Mouse (Mus musculus) liver, embryonic 11.5 days (tissue): ENCODE results near the gene Myod1. TPM values are rescaled to one million over a fixed set of nuclear protein-coding genes. Genes with fewer than 3 reads are reported as not detected.

Experiments used
- ATAC-seq: fragments of 200-750 bp; cut with Nextera tagmentation; replicated peaks from 2 replicates; pipeline ENCODE4 v1.8.0; 2017; ENCODE audit warnings: moderate number of reproducible peaks, mild to moderate bottlenecking, moderate TSS enrichment, moderate library complexity; ENCODE audit not compliant: low FRiP score
- DNase-seq: peaks from one replicate; pipeline ENCODE4 v3.0.0-alpha.2; 2017; ENCODE audit warnings: low spot score
- H3K27ac ChIP-seq: fragments of 300-500 bp; sonication (generic); 2 replicates; pipeline ENCODE4 v1.5.1; 2014; ENCODE audit warnings: mild to moderate bottlenecking, low read depth, low read length, control low read depth
- H3K27me3 ChIP-seq: fragments of 300-500 bp; sonication (generic); replicated peaks from 2 replicates; pipeline ENCODE4 v1.6.1; 2014; ENCODE audit warnings: low read length, mixed read lengths; ENCODE audit not compliant: control insufficient read depth, insufficient read depth
- H3K36me3 ChIP-seq: fragments of 300-500 bp; sonication (generic); 2 replicates; pipeline ENCODE4 v1.6.1; 2014; ENCODE audit warnings: mild to moderate bottlenecking, low read length, moderate library complexity, mixed read lengths; ENCODE audit not compliant: control insufficient read depth, insufficient read depth
- H3K4me1 ChIP-seq: fragments of 300-500 bp; sonication (generic); replicated peaks from 2 replicates; pipeline ENCODE4 v1.6.1; 2014; ENCODE audit warnings: low read length, mixed read lengths; ENCODE audit not compliant: control insufficient read depth, insufficient read depth
- H3K4me2 ChIP-seq: fragments of 300-500 bp; sonication (generic); 2 replicates; pipeline ENCODE4 v1.6.1; 2014; ENCODE audit warnings: mild to moderate bottlenecking, control low read depth, moderate library complexity
- H3K4me3 ChIP-seq: fragments of 300-500 bp; sonication (generic); 2 replicates; pipeline ENCODE4 v1.5.1; 2014; ENCODE audit warnings: low read depth, low read length, control low read depth
- H3K9ac ChIP-seq: fragments of 300-500 bp; sonication (generic); 2 replicates; pipeline ENCODE4 v1.6.1; 2014; ENCODE audit warnings: low read depth, low read length, control low read depth
- H3K9me3 ChIP-seq: fragments of 300-500 bp; sonication (generic); 2 replicates; pipeline ENCODE4 v1.6.1; 2016; ENCODE audit warnings: low read length, inconsistent platforms, mixed read lengths; ENCODE audit not compliant: control insufficient read depth
- WGBS: fragments of 180-500 bp; shearing (Covaris S2); extraction: QIAGEN DNeasy Blood & Tissue Kit; methylation state at CpG from one replicate; pipeline ENCODE4 v1.1.7; 2014; 5-methylcytosine and 5-hydroxymethylcytosine counted together
- polyA plus RNA-seq: library from polyadenylated mRNA; unstranded; fragments of >200 nt; fragmentation: Nextera tagmentation; extraction: Ambion mirVana; gene quantifications from 2 replicates; pipeline ENCODE4 v1.2.1, GENCODE M21; 2014

Myod1 gene
- polyA plus RNA-seq, 1 experiment from 2014 or later, result 2.3 TPM

- H3K4me2 ChIP-seq, result no peak overlapping the region
- H3K9me3 ChIP-seq, result no peaks in the 10 kb centered on the region
- 64% methylated on average over 7 of the region's 7 CpGs for WGBS
- no peak for DNase-seq
- no peak overlapping the region for H3K27ac ChIP-seq
- no peaks in the 10 kb centered on the region for H3K36me3 ChIP-seq
- no peaks in the 10 kb centered on the region for H3K4me1 ChIP-seq
- no peak for ATAC-seq
- no peak overlapping the region for H3K4me3 ChIP-seq
- no peak overlapping the region for H3K9ac ChIP-seq
- H3K27me3 ChIP-seq, result no peaks in the 10 kb centered on the region
Measured at GRCm38 (mm10) chr7:46417467-46417866, 41.2 kb downstream of the Myod1 start.

GRCm38 (mm10) chr7:46418102-46418622 is 41.9 kb downstream of the Myod1 start:
- Histone ChIP-seq H3K9me3 (no peaks in the 10 kb centered on the region), H3K9ac (no peak overlapping the region), H3K4me1 (no peaks in the 10 kb centered on the region), H3K4me3 (no peak overlapping the region), H3K27ac (no peak overlapping the region), H3K4me2 (no peak overlapping the region), H3K36me3 (no peaks in the 10 kb centered on the region), H3K27me3 (no peaks in the 10 kb centered on the region)
- WGBS, result 79% methylated on average over 16 of the region's 16 CpGs
- ATAC-seq, result no peak
- DNase-seq, result no peak

GRCm38 (mm10) chr7:46421535-46421934 is 45.3 kb downstream of the Myod1 start:
- no peak overlapping the region for H3K27ac ChIP-seq
- H3K4me3 ChIP-seq, result no peak overlapping the region
- ATAC-seq, result no peak
- no peaks in the 10 kb centered on the region for H3K36me3 ChIP-seq
- no peak overlapping the region for H3K9ac ChIP-seq
- DNase-seq, result no peak
- H3K9me3 ChIP-seq, result no peaks in the 10 kb centered on the region
- 36% methylated on average over 5 of the region's 5 CpGs for WGBS
- no peaks in the 10 kb centered on the region for H3K4me1 ChIP-seq
- H3K4me2 ChIP-seq, result no peak overlapping the region
- no peaks in the 10 kb centered on the region for H3K27me3 ChIP-seq

- Histone ChIP-seq H3K4me2 (no peak overlapping the region), H3K27me3 (no peaks in the 10 kb centered on the region), H3K4me3 (no peak overlapping the region), H3K36me3 (no peaks in the 10 kb centered on the region), H3K27ac (no peak overlapping the region), H3K4me1 (no peaks in the 10 kb centered on the region), H3K9me3 (no peaks in the 10 kb centered on the region), H3K9ac (no peak overlapping the region)
- no peak for ATAC-seq
- 71% methylated on average over 8 of the region's 8 CpGs for WGBS
- DNase-seq, result no peak
Measured at GRCm38 (mm10) chr7:46422052-46422763, 45.9 kb downstream of the Myod1 start.

GRCm38 (mm10) chr7:46422764-46423412 is 46.6 kb downstream of the Myod1 start:
- no peaks in the 10 kb centered on the region for H3K4me1 ChIP-seq
- no peaks in the 10 kb centered on the region for H3K27me3 ChIP-seq
- DNase-seq (peak; percentile 38), ATAC-seq (no peak)
- no peak overlapping the region for H3K4me2 ChIP-seq
- H3K9me3 ChIP-seq, result no peaks in the 10 kb centered on the region
- no peaks in the 10 kb centered on the region for H3K36me3 ChIP-seq
- 50% methylated on average over 18 of the region's 18 CpGs for WGBS
- no peak overlapping the region for H3K27ac ChIP-seq
- H3K4me3 ChIP-seq, result no peak overlapping the region
- H3K9ac ChIP-seq, result no peak overlapping the region

GRCm38 (mm10) chr7:46423951-46424350 is 47.7 kb downstream of the Myod1 start:
- DNase-seq (no peak), ATAC-seq (no peak)
- Histone ChIP-seq H3K27ac (no peak overlapping the region), H3K4me2 (no peak overlapping the region), H3K36me3 (no peaks in the 10 kb centered on the region), H3K27me3 (no peaks in the 10 kb centered on the region), H3K9me3 (no peaks in the 10 kb centered on the region), H3K4me1 (no peaks in the 10 kb centered on the region), H3K9ac (no peak overlapping the region), H3K4me3 (no peak overlapping the region)
- 55% methylated on average over 3 of the region's 3 CpGs for WGBS

GRCm38 (mm10) chr7:46425012-46425411 is 48.7 kb downstream of the Myod1 start:
- ATAC-seq (no peak), DNase-seq (no peak)
- WGBS, result 68% methylated on average over 4 of the region's 4 CpGs
- no peak overlapping the region for H3K4me2 ChIP-seq
- no peak overlapping the region for H3K27ac ChIP-seq
- no peak overlapping the region for H3K9ac ChIP-seq
- H3K27me3 ChIP-seq, result no peaks in the 10 kb centered on the region
- no peaks in the 10 kb centered on the region for H3K9me3 ChIP-seq
- no peaks in the 10 kb centered on the region for H3K36me3 ChIP-seq
- H3K4me1 ChIP-seq, result no peaks in the 10 kb centered on the region
- H3K4me3 ChIP-seq, result no peak overlapping the region
